Mouse (Mus musculus) mature B cell (primary cell): ENCODE measurements around the gene Cntn6.

Experiments
- in situ Hi-C: fragments of 300-500 bp; cut with MboI; formaldehyde crosslinking; loops from 2 replicates; pipeline ENCODE4 v1.14.3; 2019

Gene Cntn6

GRCm38 (mm10) chr6:104492490-104493431 lies at the start of gene Cntn6:
Cntn6 (plus strand) TSS chr6:104492790.
- in situ Hi-C loops = no loop called here

DNA sequence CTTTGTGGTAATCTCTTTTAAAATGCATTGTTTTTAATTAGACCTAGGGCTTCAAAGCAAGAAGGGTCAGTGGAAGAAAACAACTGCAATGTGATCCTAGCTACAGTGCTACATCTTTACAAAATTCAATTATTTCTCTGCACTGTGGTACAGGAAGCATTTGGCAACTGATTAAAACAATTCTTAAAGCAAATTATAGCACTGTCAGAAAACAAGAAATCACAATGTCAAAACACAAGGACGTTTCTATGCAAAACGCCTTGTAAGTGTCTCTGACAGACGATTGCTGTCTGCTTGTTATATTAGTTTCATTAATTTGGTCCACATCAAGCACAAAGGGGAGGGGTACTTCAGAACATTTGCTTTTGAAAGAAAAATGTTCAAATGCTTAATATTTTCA lies 48.9 kb upstream of the Cntn6 start:
- in situ Hi-C loops = no loop called here

DNA sequence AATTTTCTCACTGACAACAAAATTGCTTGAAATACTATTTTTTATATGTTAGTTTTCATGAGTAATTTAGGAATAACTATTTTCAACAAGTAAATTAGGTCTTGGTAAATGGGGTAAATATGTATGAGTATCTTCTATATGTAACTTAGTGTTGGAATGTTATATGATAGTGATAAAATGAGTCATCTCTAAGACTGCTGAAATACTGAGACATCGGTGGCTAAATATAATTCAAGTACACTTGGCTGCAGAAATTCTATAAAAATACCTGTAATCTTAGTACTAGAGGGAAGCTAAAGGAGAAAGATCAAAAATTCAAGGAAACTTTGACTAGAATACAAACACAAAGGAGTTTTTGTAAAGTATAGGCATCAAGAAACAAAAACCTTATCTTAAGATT lies 21.9 kb upstream of the Cntn6 start:
- in situ Hi-C loops = no loop called here

GRCm38 (mm10) chr6:104479242-104479641 lies 13.3 kb upstream of the Cntn6 start:
- in situ Hi-C loops = no loop called here

DNA sequence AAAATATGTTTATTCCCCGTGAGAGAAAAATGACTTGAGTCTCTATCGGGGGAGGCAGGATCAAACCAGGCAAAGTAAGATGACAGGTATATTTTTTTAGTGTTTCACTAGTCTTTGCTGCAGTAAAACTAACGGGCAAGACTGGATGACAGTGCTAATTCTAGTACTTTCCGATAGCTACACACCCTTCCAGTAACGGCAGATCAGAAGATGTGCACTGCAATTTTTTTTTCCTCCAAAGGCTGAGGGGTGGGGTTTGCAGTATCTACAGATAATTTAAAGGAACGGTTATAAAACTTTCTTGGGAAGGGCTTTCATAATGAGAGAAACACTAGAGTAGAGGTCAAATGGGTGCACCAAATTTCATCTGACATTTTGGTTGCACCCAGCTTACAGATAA lies 869 bp downstream of the Cntn6 start:
- in situ Hi-C loops = no loop called here

DNA sequence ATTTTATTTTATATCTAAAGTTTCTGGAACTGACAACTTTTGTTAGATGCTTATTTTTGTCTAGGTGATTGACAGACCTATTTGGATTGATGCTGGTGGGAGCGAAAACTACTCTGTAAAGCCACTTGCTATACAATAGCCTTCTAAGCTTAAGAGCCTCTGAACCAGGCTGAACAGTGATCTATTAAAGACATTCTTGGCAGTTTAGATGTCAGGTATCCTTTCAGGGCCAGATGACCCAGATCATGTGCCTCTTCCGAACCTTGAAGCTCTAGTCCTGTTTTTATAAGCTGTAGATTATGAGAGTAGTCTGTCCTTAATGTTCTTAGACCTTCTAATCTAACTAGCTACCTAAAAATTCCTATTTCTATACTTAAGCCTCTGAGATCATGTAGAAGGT lies 3.2 kb downstream of the Cntn6 start:
- in situ Hi-C loops = no loop called here

DNA sequence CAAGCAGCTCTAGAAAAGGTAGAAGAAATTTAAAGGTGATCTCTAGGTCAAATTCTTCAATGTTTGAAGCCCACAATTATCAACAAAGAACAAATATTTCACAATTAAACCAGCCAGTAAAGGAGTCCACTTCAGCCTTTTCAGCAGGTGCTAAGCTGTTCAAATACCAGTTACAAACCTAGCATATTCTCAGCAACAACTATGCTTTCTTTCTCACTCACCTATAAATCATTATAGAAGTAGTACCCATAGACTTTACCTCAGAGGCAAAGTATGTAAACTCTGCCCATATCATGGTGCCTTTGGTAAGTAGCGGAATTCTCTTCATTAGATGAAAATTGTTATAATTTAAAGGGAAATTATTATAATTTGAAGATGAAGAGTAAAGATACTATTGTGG lies 71.4 kb downstream of the Cntn6 start:
- in situ Hi-C loops = no loop called here

- in situ Hi-C loops = no loop called here
Measured at GRCm38 (mm10) chr6:104569564-104569963, 77.0 kb downstream of the Cntn6 start.

DNA sequence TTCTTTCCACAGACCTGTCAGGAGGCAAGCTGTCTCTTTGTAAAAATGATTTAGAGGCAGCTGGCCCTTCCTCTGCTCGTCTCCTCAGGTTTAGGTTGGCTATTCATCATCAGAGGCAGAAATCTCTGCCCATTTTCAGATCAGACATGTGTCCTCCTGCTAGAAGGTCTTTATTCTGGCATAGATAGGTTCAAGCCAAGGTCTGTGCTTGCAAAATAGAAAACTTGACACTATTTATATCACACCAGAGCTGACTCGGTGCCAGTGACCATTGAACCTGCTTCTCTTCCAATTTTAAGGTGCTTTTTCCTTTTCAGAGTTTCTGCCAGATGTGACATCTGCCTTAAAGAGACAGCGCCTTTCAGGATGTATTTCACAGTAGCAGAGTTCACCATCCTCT lies 95.4 kb downstream of the Cntn6 start:
- in situ Hi-C loops = no loop called here

GRCm38 (mm10) chr6:104600838-104601397 lies 108.3 kb downstream of the Cntn6 start:
- in situ Hi-C loops = no loop called here

DNA sequence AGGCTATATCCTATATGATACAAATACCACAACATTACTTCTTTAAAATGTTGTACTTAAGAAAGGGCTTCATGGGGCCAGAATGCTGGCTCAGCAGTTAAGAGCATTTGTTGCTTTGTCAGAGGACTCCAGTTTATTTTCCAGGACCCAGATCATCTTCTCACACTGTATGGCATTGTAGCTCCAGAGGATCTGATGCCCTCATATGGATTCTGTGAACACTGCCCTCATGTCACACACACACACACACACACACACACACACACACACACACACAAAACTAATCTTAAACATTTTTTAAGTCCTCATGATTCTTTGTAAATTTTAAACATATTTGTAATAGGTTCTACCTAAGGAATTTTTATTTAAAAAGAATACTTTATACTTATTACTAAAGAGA lies 110.3 kb downstream of the Cntn6 start:
- in situ Hi-C loops = no loop called here

GRCm38 (mm10) chr6:104603371-104603770 lies 110.8 kb downstream of the Cntn6 start:
- in situ Hi-C loops = no loop called here

- in situ Hi-C loops = no loop called here
Measured at GRCm38 (mm10) chr6:104605214-104605613, 112.6 kb downstream of the Cntn6 start.

- in situ Hi-C loops = no loop called here
Measured at GRCm38 (mm10) chr6:104653518-104653917, 160.9 kb downstream of the Cntn6 start.

DNA sequence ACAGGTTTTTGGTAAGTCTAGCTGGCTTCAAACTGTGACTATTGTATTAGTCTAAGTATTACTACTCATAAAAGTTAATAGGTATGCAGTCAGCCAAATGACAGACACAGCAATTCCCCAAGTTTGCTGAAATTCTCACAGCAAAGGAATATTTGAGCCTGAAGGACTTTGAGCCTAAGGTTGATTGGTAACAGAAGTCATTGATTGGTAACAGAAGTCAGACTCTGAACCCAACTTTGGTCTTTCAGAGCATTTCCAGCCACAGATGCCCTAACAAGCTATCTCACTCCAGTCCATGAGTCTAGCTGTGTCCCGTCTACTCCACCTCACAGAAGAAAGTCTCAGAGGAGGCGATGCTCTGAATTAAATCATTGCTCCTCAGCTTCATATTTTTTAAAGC lies 176.1 kb downstream of the Cntn6 start:
- in situ Hi-C loops = no loop called here

DNA sequence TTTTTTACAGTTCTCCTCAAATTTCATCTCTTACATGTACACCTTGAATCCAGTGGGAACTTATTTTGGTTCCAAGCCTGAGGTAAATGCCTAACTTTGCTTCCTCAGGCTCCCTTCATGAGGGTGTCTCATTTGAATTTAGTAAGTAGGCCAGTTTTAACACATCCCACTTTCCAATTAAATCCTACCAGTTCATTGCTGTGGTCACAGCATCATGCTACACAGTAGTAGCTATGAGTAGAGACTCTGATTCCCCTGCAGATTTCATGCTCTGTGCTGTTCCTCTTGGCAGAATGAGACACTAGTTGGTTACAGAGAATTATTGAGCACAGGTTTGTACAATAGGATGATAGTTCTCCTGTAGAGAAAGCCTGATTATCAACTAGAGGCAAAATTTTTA lies 181.7 kb downstream of the Cntn6 start:
- in situ Hi-C loops = no loop called here

DNA sequence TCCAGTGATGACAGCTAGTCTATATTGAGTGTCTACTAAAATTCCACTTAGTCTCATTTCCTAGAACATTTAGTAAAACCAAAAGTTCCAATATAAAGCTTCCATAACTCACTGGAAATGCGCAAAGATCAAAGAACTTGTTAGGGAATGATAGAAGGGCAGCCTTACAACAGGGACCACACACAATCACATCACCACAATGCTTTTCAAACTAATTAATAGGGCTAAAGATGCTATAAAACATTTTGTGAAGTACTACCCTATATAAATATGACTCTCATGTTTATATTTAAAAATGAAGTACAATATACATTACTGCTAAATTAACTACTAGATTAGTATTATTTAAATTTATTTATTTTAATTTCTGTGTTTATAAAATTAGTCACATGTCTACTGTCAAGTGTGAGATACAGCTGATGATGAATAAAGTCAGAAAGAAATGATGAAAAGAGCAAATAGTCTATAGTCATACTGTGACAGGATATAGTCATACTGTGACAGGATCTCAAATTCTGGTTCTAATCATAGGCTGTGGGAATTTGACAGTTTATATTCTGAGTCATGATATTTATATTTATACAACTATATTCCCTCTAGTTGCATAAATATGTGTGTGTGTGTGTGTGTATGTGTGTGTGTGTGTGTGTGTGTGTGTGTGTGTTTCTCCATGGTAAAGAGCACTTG lies 187.4 kb downstream of the Cntn6 start:
- in situ Hi-C loops = no loop called here

DNA sequence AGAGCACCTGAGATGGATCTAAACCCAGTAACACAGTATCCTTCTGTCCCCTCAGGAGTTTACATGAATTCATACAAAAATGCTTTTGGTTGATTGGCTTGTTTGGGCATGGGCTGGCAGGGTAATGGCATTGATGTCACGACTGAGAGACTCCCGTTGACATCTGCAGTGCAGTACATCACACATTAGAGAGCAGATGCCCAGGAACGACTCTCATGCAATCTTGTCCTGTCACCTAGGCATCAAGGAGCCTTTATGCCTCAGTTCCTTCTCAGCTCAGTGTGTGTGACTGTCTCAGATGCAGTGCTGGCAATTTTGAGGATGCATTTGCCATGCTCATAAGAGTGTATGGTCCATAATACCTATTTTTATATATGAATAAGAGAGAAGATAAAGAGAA lies 195.4 kb downstream of the Cntn6 start:
- in situ Hi-C loops = no loop called here

DNA sequence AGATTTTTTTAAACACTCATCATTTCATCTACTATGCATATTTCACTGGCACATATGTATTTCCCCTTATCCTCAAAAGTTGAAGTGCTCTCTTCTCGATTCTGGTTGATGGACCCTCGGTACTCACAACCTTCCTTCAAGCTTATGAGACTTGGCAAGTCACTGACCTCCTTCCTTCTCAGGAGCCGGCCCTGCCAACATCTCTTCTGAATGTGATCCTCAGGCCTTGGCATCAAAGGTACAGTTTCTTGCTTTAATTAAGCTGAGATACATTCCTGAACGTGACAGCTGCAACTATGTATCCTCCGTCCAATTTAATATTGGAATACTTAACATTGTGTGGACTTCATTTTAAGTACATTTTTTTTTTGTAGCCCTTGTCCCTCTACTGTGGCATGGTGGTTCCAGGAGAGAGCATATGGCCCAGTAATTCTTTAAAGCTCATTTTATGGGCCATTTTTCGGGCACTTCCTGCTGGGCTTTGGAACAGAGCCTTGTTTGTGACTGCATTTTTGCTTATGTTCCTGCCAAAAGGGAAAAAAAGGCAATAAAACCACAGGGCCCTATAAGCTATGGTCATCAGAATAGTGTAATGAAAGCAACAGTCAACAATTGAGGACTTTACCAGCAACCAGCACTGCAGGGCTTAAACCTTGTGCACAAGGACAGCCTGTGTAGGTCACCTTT lies 196.0 kb downstream of the Cntn6 start:
- in situ Hi-C loops = no loop called here

GRCm38 (mm10) chr6:104728571-104728970 lies 236.0 kb downstream of the Cntn6 start:
- in situ Hi-C loops = no loop called here

- in situ Hi-C loops = no loop called here
Measured at GRCm38 (mm10) chr6:104734256-104734655, 241.7 kb downstream of the Cntn6 start.

GRCm38 (mm10) chr6:104738999-104739398 lies 246.4 kb downstream of the Cntn6 start:
- in situ Hi-C loops = no loop called here
